Mouse (Mus musculus): ENCODE data around the gene Necab3. TPM values are rescaled to one million over a fixed set of nuclear protein-coding genes. Genes with fewer than 3 reads are reported as not detected.

Gene Necab3
- polyA plus RNA-seq, 1 experiment from 2014 or later: 2.0 TPM

- Histone ChIP-seq H3K4me3 (peak overlapping the region; percentile 32), H3K4me2 (peak overlapping the region; percentile 65), H3K4me1 (replicated peaks) (peaks cover 33% of the 10 kb centered on the region), H3K36me3 (no peaks in the 10 kb centered on the region), H3K27me3 (peaks cover 27% of the 10 kb centered on the region), H3K27ac (peak overlapping the region; percentile 8; the same call in 1 of the 2 replicates), H3K9ac (peak overlapping the region; percentile 25), H3K9me3 (replicated peaks) (no peaks in the 10 kb centered on the region)
- ATAC-seq (replicated peaks; ENCODE audit: insufficient number of reproducible peaks, insufficient read depth, low FRiP score, low read depth): peak; percentile 61
- 13% methylated on average over 27 of the region's 27 CpGs for WGBS
Measured at GRCm38 (mm10) chr2:154552424-154552907, 6.2 kb downstream of the Necab3 start.

DNA sequence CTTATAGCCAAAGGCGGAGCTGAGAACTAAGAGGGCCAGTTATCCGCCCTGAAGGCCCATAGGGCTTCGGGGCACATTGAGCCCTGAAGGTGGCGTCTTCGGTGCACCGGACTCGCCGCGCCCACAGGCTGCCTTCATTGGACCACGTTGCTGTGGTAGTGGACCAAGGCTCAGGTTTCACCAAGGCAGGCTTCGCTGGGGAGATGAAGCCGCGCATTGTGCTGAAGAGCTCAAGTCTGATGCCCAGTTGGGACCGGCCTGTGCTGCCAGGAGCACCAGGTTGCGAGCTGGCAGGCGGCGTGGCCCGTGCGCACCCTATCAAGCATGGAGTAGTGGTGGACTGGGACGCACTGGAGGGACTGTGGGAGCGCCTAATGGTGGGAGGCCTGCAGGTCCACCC is 6.8 kb downstream of the Necab3 start:
- Histone ChIP-seq H3K9ac (peak overlapping the region; percentile 25; the same call in 1 of the 2 replicates), H3K27me3 (peaks cover 27% of the 10 kb centered on the region), H3K4me1 (replicated peaks) (peaks cover 30% of the 10 kb centered on the region), H3K9me3 (replicated peaks) (no peaks in the 10 kb centered on the region), H3K4me2 (peak overlapping the region; percentile 65), H3K36me3 (no peaks in the 10 kb centered on the region), H3K4me3 (peak overlapping the region; percentile 32), H3K27ac (peak overlapping the region; percentile 8; the same call in 1 of the 2 replicates)
- 40% methylated on average over 21 of the region's 21 CpGs for WGBS
- ATAC-seq (replicated peaks; ENCODE audit: insufficient number of reproducible peaks, insufficient read depth, low FRiP score, low read depth): 0 out of 2 replicates have a peak, but pooled peaks have one; percentile 25

GRCm38 (mm10) chr2:154551476-154551875 is 7.2 kb downstream of the Necab3 start, which contains the start of gene Actl10:
Gene Actl10, plus strand, starts transcription at chr2:154551776.
- Histone ChIP-seq H3K9ac (peak within 1 kb of the TSS; percentile 25), H3K36me3 (no peaks in the 10 kb centered on the region), H3K27me3 (peaks cover 27% of the 10 kb centered on the region), H3K4me3 (peak within 1 kb of the TSS; percentile 32), H3K4me1 (replicated peaks) (peaks cover 30% of the 10 kb centered on the region), H3K9me3 (replicated peaks) (no peaks in the 10 kb centered on the region), H3K4me2 (peak within 1 kb of the TSS; percentile 65), H3K27ac (peak within 1 kb of the TSS; percentile 8; the same call in 1 of the 2 replicates)
- ATAC-seq (replicated peaks; ENCODE audit: insufficient number of reproducible peaks, insufficient read depth, low FRiP score, low read depth): no peak
- WGBS: 75% methylated on average over 4 of the region's 4 CpGs

DNA sequence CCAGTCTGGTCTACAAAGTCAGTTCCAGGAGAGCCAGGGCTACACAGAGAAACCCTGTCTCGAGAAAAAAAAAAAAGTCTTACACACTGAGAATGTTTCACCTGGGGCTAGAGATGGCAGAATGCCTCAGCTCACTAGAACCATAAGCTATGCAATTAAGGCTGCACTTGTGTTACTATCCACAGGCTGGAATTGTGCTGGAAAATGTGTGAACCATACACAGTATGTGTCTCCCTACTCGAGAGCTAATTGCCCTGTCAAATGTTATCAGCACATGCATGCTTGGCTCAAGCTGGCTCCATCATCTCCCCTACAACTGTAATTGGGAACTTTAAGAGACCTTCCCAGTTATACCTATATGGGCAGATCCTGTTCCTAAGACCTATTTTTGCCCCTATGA is 7.8 kb downstream of the Necab3 start:
- Histone ChIP-seq H3K9ac (no peak overlapping the region), H3K4me1 (replicated peaks) (peaks cover 30% of the 10 kb centered on the region), H3K27me3 (peaks cover 27% of the 10 kb centered on the region), H3K4me2 (no peak overlapping the region), H3K4me3 (no peak overlapping the region), H3K36me3 (no peaks in the 10 kb centered on the region), H3K9me3 (replicated peaks) (no peaks in the 10 kb centered on the region), H3K27ac (no peak overlapping the region)
- WGBS: 57% methylated on average over 2 of the region's 2 CpGs
- no peak for ATAC-seq (replicated peaks; ENCODE audit: insufficient number of reproducible peaks, insufficient read depth, low FRiP score, low read depth)

- no peaks in the 10 kb centered on the region for H3K9me3 ChIP-seq (replicated peaks)
- WGBS: 12% methylated on average over 20 of the region's 20 CpGs
Measured at GRCm38 (mm10) chr2:154549886-154550189, 8.9 kb downstream of the Necab3 start.

DNA sequence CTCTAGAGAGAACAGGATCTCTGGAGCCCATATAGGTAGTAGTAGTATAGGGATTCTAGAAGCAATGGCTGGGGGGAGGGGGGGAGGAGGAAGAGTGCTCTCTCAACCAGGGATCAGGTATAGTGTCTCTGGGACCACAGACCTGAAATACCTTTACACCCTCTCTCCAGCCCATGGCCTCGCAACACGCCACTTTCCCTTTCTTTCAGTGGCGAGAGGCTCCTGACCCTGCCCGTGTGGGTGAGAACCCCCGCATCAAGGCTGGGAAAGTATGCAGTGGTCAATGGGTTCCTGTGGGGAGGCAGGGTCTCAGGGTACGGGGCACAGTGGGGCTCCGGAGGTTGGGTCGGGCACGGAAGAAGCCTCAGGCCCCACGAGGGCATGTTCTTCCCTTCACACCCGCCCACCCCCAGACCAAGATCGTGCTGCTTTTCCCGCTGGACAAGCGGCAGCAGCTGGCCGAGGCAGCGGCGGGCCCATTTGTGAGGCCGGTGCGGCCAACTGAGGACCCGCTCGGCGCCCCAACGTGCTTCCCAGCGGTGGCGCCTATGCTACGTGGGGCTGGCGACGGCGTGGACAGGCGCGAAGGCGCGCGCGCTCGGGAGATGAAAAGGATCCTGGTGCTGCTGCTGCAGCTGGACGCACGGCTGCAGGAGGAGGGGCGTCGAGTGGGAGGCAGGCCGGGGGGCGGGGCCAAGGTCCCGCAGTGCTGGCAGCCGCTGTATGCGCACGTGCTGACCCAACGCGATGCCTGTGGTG is 9.4 kb downstream of the Necab3 start:
- peaks cover 30% of the 10 kb centered on the region for H3K4me1 ChIP-seq (replicated peaks)
- H3K27ac ChIP-seq: no peak overlapping the region
- H3K27me3 ChIP-seq: peaks cover 27% of the 10 kb centered on the region
- H3K4me3 ChIP-seq: peak overlapping the region; percentile 47
- no peaks in the 10 kb centered on the region for H3K36me3 ChIP-seq
- peak overlapping the region; percentile 52 for H3K9ac ChIP-seq
- ATAC-seq (replicated peaks; ENCODE audit: insufficient number of reproducible peaks, insufficient read depth, low FRiP score, low read depth): peak; percentile 40; the same call in 1 of the 2 replicates
- 5% methylated on average over 48 of the region's 48 CpGs for WGBS
- no peaks in the 10 kb centered on the region for H3K9me3 ChIP-seq (replicated peaks)
- peak overlapping the region; percentile 89 for H3K4me2 ChIP-seq

More at GRCm38 (mm10) chr2:154549886-154550189, 8.9 kb downstream of the Necab3 start:
- H3K36me3 ChIP-seq: no peaks in the 10 kb centered on the region
- no peak overlapping the region for H3K27ac ChIP-seq
- peaks cover 30% of the 10 kb centered on the region for H3K4me1 ChIP-seq (replicated peaks)
- H3K27me3 ChIP-seq: peaks cover 27% of the 10 kb centered on the region
- H3K4me3 ChIP-seq: peak overlapping the region; percentile 47
- peak overlapping the region; percentile 89 for H3K4me2 ChIP-seq
- no peak overlapping the region for H3K9ac ChIP-seq
- no peak for ATAC-seq (replicated peaks; ENCODE audit: insufficient number of reproducible peaks, insufficient read depth, low FRiP score, low read depth)

GRCm38 (mm10) chr2:154548688-154549087 is 10.0 kb downstream of the Necab3 start:
- H3K4me2 ChIP-seq: peak overlapping the region; percentile 89; the same call in 1 of the 2 replicates
- 63% methylated on average over 3 of the region's 3 CpGs for WGBS
- no peak for ATAC-seq (replicated peaks; ENCODE audit: insufficient number of reproducible peaks, insufficient read depth, low FRiP score, low read depth)

GRCm38 (mm10) chr2:154546711-154547110 is 12.0 kb downstream of the Necab3 start, which contains the start of gene 1700003F12Rik:
Gene 1700003F12Rik, plus strand, starts transcription at chr2:154547085.
- no peak for ATAC-seq (replicated peaks; ENCODE audit: insufficient number of reproducible peaks, insufficient read depth, low FRiP score, low read depth)
- WGBS: 85% methylated on average over 10 of the region's 10 CpGs
- H3K27ac ChIP-seq: no peak within 1 kb of the TSS
- peaks cover 23% of the 10 kb centered on the region for H3K27me3 ChIP-seq
- H3K36me3 ChIP-seq: no peaks in the 10 kb centered on the region
- H3K9me3 ChIP-seq (replicated peaks): no peaks in the 10 kb centered on the region
- H3K9ac ChIP-seq: no peak within 1 kb of the TSS
- H3K4me2 ChIP-seq: no peak within 1 kb of the TSS
- peaks cover 21% of the 10 kb centered on the region for H3K4me1 ChIP-seq (replicated peaks)
- H3K4me3 ChIP-seq: no peak within 1 kb of the TSS

More at GRCm38 (mm10) chr2:154548688-154549087, 10.0 kb downstream of the Necab3 start:
- H3K4me1 ChIP-seq (replicated peaks): peaks cover 30% of the 10 kb centered on the region
- H3K27ac ChIP-seq: no peak overlapping the region
- H3K36me3 ChIP-seq: no peaks in the 10 kb centered on the region
- no peaks in the 10 kb centered on the region for H3K9me3 ChIP-seq (replicated peaks)
- 0 out of 2 replicates have a peak overlapping the region, but pooled peaks have one; percentile 47 for H3K4me3 ChIP-seq
- peaks cover 27% of the 10 kb centered on the region for H3K27me3 ChIP-seq
- no peak overlapping the region for H3K9ac ChIP-seq

DNA sequence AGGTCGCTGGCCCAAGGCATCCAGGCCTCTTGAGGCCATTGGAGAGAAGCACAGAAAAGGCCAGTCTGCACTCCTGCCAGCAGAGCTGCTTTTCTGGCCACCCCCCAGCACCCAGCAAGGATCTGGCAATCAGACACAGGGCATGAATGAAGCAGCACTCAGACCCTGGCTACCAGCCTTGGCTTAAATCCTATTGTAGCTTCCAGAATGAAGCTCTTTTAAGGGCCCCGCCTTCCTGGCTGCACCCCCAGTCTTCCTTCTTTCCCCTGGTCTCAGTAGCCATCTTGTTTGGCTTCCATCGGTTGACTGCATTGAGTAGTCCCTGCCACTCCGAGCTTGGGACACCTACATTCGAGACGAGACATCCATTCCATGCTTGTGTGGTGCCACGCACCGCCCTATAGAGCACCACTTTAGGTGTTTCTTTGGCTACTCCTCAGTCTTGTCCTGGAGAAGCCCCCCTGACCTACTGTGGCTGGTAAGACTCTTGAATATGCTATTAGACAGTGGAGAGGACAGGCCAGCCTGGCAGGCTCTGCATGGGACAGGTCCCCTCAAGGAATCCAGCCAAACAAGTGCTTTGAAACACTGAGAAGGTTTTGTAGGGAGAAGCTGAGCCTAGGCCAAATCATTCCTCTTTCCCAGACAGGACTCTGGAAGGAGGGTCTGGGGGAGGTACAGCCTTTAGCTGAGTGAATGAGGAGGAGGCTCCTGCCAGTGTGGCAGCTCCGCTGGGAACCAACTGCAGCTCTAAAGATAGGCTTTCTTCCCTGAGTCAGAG is 14.9 kb downstream of the Necab3 start:
- Histone ChIP-seq H3K27me3 (0 out of 2 replicates have a peak, but pooled peaks cover 1% of the 10 kb centered on the region), H3K27ac (no peak overlapping the region), H3K9ac (no peak overlapping the region), H3K36me3 (no peaks in the 10 kb centered on the region), H3K4me1 (replicated peaks) (peaks cover 8% of the 10 kb centered on the region), H3K4me2 (no peak overlapping the region), H3K9me3 (replicated peaks) (no peaks in the 10 kb centered on the region), H3K4me3 (no peak overlapping the region)
- WGBS: 81% methylated on average over 9 of the region's 9 CpGs
- no peak for ATAC-seq (replicated peaks; ENCODE audit: insufficient number of reproducible peaks, insufficient read depth, low FRiP score, low read depth)

- Histone ChIP-seq H3K36me3 (0 out of 2 replicates have a peak, but pooled peaks cover 3% of the 10 kb centered on the region), H3K9me3 (replicated peaks) (no peaks in the 10 kb centered on the region), H3K27ac (no peak overlapping the region), H3K4me2 (no peak overlapping the region), H3K27me3 (no peaks in the 10 kb centered on the region), H3K4me1 (replicated peaks) (peaks cover 12% of the 10 kb centered on the region), H3K4me3 (no peak overlapping the region), H3K9ac (no peak overlapping the region)
- 88% methylated on average over 2 of the region's 2 CpGs for WGBS
- ATAC-seq (replicated peaks; ENCODE audit: insufficient number of reproducible peaks, insufficient read depth, low FRiP score, low read depth): no peak
Measured at GRCm38 (mm10) chr2:154541630-154542029, 17.1 kb downstream of the Necab3 start.

DNA sequence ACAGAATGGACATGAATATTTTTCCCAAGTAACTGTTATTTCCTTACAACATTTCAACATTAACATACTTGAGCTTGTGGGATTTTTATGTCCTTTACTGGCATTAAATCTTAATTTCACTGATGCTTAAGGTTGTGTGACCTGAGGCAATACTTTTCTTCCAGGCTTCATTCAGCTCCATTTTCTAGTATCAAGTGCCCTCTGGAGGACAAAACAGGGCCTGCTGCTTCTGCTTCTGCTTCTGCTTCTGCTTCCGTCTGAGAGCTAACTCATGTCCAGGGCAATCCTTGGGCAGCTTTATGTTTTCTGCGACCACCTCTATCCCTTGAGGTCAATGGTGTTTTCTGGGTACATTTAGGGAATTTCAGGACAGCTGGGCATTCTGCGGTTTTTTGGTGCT is 19.0 kb downstream of the Necab3 start:
- peaks cover 16% of the 10 kb centered on the region for H3K4me1 ChIP-seq (replicated peaks)
- no peak overlapping the region for H3K27ac ChIP-seq
- no peak overlapping the region for H3K9ac ChIP-seq
- WGBS: 79% methylated on average over 3 of the region's 3 CpGs
- H3K9me3 ChIP-seq (replicated peaks): no peaks in the 10 kb centered on the region
- H3K4me2 ChIP-seq: no peak overlapping the region
- no peak for ATAC-seq (replicated peaks; ENCODE audit: insufficient number of reproducible peaks, insufficient read depth, low FRiP score, low read depth)
- H3K27me3 ChIP-seq: no peaks in the 10 kb centered on the region
- H3K36me3 ChIP-seq: peaks cover 16% of the 10 kb centered on the region
- no peak overlapping the region for H3K4me3 ChIP-seq
